Mouse (Mus musculus) large intestine, adult 2 months (tissue): ENCODE data around the gene Man1a. TPM values are rescaled to one million over a fixed set of nuclear protein-coding genes. Genes with fewer than 3 reads are reported as not detected.

Experiments
- DNase-seq: peaks from one replicate; pipeline ENCODE4 v3.0.0-alpha.2; 2012; ENCODE audit warnings: low read depth, low spot score
- WGBS: fragments of 180-500 bp; shearing (Covaris S2); methylation state at CpG from one replicate; pipeline ENCODE4 v1.1.7; 2018; 5-methylcytosine and 5-hydroxymethylcytosine counted together
- polyA plus RNA-seq: library from polyadenylated mRNA; depleted of rRNA; stranded (reverse); fragments of >200 nt; gene quantifications from 2 replicates; pipeline ENCODE4 v1.2.3, GENCODE M21; 2012

Gene Man1a
- polyA plus RNA-seq, 1 experiment: 20.1 TPM

DNA sequence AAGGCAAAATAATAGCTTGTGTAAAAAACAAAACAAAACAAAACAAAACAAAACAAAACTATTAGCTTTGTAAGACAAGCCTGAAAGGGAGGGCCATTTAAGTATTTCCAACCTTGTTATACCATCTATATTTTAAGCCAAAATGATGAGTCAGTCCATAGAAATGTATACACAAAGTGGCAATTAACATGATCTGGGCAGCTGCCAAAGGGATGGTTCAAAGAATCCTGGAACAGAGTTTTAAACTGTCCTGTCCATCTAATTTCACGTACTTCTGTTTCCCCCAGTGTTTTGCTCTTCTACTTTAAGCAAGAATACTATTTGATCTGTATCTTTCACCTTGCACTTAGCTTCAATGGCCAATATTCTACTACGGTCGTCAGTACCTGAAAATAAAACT is 138.2 kb downstream of the Man1a start:
- 63% methylated on average over 3 of the region's 3 CpGs for WGBS
- no peak for DNase-seq

DNA sequence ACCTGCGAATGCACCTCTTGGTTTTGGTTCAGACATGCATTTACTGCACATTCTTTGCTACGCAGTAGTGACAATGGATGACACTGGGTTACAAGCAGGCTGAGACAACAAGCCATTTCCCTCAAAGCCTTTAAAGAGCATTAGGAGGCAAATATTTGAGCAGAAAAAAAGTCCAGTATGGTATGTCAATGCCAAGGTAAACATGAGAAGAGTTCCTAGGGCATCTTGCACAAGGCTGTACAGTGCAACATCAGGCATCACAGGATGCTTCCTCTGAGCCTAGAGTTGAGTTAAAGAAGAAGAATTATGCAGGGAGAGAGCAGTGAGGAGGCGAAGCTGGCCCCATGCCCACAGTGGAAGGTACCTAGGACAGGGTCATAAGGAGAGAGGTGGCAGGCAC is 140.3 kb downstream of the Man1a start:
- 79% methylated on average over 3 of the region's 3 CpGs for WGBS
- no peak for DNase-seq

DNA sequence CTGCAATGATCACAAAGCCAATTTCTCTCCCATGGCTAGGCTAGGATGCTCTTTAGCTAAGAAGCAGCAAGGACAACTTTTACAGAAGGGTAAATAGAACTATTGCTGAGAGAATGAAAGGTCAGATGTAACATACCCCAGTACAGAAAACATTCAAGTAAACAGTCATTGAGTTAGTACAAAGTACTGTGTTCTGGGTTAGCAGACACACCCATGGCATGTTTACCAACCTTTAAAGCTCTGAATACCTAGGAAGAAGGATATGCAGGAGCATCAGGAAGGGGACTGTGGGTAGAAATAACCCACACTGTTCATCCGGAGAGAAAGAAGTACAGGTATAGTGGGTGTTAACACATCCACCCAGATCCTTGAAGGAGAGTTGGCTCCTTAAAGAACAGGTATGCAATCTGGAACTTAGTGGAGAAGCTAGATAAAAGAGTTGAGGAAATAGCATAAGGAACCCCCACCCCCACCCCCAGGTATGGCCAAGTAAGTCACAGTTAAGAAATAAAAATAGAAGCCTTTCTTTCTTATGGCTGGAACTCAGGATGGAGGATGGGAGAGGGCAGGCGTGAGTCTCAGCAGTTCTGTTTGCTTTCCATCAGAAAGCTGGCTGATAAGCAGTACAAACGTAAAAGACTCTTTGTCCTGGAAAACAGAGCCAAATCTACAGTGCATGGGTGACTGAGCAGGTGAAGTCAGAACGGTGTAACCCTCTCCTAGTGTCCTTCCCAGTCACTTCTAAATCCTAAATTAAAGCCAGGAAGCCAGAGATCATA is 146.5 kb downstream of the Man1a start:
- 40% methylated on average over 4 of the region's 4 CpGs for WGBS
- no peak for DNase-seq

DNA sequence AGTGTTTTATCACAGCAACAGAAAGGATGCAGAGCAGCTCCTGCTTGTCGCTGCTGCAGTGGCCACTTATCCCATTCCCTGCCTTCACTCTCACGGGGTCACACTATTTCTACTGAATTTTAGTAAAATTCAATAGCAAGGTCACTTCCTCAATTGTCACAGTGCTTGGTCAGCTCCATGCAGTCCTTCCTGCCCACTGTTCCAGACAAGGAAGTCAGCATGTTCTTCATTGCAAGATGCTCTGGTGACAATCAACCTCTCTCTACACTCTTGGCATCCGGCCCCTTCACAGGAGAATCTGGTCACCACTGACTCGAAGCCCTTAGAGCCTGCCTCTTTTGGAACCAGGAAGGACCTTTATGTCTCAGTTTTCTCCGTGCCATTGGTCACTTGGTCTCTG is 148.5 kb downstream of the Man1a start:
- no peak for DNase-seq

DNA sequence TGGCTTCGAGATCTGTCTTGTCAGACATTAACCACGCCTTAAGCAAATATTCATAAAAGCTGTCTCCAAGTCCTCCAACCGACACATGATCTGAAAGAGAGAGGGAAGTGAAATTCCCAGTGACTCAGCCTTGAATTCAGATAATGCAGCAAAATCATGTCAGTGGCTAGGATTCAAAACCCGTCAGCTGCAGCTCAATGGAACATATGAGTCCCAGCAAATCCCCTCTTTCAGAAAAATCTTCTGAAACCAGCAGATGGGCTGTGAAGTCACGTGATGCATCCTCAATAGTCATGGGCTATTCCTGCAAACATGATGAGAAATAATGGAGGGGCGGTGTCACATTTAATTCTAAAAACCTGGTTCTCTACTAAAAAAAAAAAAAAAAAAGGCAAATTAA is 151.0 kb downstream of the Man1a start:
- no peak for DNase-seq
- WGBS: 47% methylated on average over 6 of the region's 6 CpGs

More for the DNA sequence above, 148.5 kb downstream of the Man1a start:
- WGBS: 66% methylated on average over 5 of the region's 5 CpGs

DNA sequence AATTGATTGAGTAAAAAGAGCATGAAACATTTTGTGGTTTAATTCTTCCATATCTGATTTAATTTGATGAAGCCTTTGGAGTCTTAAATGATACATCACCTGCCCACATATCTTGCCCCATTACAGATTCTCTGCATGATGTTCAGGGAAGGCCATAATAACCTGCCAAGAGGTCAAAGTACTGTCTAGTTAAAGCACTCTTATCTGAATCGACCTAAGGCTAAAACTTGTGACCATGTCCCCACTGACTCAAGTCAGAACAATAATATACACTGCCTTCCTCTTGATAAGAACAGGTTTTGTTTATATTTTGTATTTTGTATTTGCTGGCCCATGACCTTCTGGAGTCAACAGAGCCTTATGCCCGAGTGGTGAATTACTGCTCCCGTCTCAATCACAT is 154.2 kb downstream of the Man1a start:
- 69% methylated on average over 3 of the region's 3 CpGs for WGBS
- DNase-seq: no peak

DNA sequence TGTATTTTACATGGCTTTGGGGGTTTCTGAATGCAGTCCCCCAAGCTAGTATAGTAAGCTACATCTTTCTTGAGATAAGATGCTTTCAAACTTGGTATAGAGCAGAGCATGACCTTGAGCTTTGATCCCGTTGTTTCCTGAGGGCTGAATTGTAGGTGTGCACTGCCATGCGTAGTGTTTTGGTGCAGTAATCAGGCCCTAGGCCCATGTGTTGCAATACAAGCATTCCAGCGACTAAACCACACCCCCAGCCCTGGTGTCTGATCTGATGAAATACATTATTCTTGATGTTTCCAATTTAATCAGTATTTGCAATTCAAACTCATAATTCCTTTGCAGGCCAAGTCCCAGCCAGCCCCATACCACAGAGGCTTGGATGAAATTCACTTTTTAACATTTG is 158.9 kb downstream of the Man1a start:
- no peak for DNase-seq

DNA sequence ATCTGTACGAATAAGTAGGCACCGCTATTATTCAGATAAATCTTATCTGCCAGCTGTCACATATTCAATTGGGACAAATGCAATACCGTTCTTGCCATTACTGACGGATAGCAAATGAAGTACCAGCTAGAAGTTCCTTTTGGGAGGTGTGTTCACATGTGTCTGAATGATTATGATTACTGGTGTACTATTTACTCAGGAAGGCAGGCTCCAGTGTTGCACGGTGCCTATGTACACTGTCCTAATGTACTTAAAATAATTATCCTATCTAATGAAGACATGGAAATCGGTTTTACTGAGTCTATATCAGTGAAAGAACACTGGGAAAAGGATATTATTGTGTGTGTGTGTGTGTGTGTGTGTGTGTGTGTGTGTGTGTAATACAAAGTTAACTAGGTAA is 160.7 kb downstream of the Man1a start:
- WGBS: 85% methylated on average over 6 of the region's 6 CpGs

More for the DNA sequence above, 158.9 kb downstream of the Man1a start:
- WGBS: 78% methylated on average over 3 of the region's 3 CpGs

DNA sequence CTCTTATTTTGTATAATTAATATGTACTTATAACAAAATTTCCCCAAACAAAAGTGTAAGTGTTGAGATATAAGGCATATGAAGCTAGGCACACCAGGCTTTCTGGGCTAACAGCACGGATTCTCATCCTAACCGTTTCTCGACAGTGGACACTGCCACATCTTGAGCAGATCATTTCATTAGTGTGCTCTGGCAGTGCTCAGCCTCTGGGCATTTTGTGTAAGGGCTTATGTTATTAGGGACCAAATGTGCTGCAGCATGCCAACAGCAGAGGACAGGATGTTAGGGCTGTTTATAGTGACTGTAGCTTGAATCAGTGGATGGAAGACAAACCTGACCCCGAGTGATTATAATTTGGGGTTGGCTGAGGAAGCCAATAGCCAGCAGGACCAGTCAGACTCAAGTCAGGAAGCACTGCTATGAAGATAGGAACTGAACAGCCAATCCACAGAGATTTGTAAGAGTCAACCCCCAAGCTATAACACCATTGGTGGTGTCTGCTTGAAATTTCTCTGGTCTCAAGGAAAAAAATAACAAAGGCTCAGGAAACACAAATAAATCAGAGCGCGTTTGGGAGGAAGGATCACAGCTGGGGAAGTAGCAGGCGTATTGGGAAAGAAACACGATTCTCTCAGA is 161.3 kb downstream of the Man1a start:
- 69% methylated on average over 8 of the region's 8 CpGs for WGBS
- DNase-seq: no peak

More for the DNA sequence above, 160.7 kb downstream of the Man1a start:
- DNase-seq: no peak

DNA sequence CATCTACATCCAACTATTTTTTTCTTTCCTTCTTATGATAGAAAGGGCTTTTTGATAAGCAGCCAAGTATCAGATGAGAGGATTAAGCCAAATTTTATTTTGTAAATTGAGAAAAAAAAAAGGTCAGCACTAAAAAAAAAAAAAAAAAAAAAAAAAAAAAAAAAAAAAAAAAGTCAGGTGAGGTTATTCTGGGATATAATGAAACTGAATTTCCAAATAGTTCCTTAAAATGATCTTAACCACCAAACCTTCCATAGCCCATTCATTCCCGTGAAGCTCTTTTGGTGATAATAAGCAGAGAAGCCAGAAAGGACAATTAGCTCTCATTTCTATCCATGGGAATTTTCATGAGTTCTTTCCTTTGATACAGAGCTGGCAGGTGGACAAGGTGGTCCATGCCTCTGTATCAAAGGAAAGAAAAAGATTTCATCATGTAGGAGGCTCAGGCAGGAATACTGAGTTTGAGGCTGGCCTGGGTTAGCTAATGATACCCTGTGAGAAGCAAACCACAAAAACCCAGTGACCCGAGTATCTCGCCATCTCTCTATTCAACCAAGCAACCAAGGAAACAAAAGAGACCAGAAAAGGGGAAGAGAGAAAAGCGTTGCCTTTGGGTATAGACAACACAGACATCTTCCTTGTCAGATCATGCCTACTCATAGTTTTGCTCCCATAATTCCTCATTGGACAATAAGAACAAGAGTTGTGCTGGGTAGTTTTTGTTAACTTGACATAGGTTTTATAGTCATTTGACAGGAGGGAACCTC is 162.7 kb downstream of the Man1a start:
- no peak for DNase-seq
- 88% methylated on average over 4 of the region's 4 CpGs for WGBS

DNA sequence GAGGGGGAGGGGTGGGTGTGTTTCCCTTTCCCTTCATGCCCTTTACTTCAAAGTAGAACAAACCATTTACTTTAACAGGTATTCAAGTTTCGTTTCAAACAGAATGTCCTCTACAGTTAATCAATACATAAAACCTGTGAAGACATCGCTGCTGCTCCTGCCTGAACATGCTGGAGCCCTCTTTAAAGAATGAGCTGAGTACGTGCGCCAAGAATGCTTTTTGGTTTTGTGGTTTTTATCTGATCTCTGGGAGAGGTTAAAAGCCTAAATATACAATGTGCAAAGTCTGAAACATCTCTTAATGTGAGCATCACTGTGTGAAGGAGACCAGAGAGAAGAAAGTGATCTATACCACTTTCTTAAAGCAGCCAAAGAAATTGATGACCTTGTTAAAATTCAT is 186.9 kb downstream of the Man1a start:
- WGBS: 62% methylated on average over 4 of the region's 4 CpGs
- DNase-seq: no peak

DNA sequence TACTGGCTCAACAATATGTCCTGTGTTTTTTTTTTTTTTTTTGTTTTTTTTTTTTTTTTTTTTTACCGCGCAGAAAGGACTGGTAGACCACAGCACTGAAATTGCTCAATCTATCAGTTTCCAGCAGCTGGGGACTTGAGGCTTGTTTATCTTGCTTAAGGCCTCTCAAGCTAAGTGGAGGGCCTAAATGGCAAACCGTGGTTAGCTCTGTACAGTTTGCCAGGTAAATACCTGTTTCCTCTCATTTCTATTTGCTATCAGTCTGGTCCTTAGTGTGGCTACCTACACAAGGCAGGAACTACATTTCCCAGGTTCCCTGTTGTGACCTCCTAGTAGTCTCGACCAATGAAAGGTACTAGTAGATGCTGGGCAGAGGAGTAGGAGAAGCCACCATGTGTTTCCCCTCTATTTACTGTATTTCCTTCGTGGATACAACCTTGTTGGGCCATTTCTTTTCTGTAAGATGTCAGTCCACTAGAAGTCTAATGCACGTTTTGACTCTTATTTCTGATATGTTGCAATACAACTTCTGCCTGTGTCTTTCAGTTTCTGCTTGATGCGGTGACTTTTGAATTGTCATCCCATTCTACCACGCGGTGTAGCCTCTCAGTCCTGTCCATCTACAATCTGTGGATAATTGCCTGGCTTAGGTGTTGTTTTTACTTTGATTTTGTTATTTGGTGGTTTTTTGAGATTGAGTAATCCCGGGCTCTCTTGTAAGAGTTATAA is 187.9 kb downstream of the Man1a start:
- 60% methylated on average over 10 of the region's 10 CpGs for WGBS
- no peak for DNase-seq

DNA sequence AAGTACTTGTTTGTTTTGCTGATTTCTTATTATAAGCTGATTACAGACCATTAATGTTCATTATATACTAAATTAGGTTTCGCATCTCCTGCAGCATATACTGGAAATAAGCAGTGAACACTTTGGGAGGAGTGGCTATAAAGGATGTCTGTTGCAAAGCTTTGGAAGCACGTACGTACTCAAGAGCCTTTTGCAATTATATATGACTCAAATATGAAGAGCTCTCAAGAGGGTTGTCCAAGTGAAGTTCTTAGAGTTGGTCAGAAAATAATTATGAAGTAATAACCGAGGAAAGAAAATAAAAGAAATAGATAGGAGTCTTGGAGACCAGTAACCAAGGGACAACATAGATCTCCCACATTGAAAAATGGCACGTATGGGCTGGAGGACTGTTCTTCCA is 189.9 kb downstream of the Man1a start:
- DNase-seq: no peak
- 89% methylated on average over 5 of the region's 5 CpGs for WGBS

DNA sequence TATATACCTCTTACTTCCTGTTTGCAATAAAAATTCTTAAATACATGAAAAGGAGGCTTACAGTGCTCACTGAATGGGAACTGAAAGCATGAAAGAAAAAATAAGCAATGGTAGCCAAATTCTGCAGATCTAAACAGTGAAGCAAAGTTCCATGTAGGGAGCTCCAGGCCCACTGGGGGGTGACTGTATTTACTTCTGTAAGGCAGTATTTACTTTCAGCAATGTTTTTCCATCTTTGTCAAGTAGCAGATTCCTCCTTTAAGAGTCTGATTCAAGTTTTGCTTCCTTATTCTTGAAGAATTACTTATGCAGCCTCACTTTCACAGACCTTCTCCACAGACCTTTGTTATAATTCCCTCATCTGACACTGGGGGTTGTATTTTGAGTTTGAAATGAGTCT is 195.1 kb downstream of the Man1a start:
- no peak for DNase-seq

DNA sequence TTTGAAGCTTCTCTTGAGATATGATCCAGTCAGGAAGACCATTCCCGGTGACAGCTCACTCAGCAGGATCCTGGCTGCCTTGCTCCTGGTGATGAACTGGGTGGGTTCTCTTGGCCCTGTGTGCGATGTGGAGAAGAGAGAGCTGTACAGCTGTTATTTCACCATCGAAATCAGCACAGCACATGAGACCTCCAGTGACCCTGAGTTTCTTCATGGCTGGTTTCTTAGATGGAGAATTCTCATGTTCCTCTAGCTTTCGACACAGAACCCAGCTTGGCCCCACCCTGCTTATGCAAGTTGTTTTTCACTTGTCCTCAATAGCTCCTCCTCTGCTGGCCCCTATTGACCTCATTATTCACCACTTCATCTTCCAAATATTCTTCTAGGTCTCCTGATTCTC is 200.5 kb downstream of the Man1a start:
- 76% methylated on average over 4 of the region's 4 CpGs for WGBS

DNA sequence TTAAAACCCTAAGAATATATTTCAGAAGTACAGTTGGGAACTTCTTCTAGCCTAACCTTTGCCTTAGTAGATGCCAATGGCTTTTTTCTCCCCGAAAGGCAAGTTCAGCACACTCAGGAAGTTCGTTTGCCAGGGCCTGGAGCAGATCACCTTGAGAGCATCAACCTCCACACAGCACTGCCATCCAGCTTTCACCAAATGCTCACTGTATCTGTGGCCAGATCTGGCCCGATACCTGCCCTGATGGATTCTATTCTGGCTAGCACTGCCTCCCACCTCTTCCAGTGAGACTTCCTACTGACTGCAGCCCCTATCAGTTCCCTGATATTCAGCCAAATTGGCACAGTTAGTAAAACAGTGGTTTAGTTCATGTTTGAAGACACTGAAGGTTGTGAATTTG is 202.2 kb downstream of the Man1a start:
- no peak for DNase-seq
- 73% methylated on average over 3 of the region's 3 CpGs for WGBS

More for the DNA sequence above, 200.5 kb downstream of the Man1a start:
- DNase-seq: no peak

DNA sequence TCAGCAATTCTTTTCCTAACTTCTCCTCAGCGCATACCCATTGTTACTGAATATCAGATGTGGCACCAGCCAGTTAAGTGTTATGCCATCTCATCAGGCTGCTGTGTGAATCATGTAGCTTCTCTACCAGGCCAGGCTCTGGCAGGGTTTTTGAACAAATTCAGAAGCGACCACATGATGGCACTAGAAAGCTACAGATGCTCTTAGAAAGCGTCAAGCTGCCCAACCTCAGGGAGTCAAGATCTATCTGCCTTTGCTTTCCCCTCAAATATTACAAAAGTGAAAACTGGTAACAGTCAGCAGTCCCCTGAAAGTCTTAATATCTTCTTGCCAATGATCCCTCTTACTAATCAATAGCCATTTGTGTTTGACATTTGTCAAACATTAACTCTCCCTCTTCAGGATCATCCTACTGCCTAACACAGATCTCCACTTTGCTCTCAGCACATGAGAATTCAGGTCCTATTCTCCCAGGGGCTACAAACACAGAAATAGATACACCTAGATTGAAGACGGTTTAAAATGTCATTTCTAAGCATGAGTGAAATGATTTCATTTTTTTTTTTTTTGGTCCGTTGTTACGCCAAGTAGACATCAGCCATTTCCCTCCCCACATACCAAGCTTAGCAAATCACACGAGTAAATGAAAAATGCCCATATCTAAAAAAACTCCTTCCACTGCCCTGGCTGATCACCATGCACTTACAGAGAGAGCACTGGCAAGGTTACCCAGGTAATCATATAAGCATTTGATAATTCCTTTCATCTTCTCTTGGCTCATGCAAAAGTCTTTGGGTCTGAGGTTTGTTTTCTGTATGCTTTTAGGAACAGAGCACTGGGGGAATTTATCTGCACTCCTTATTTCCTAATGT is 212.7 kb downstream of the Man1a start:
- WGBS: 44% methylated on average over 7 of the region's 7 CpGs
- DNase-seq: peak; percentile 11

DNA sequence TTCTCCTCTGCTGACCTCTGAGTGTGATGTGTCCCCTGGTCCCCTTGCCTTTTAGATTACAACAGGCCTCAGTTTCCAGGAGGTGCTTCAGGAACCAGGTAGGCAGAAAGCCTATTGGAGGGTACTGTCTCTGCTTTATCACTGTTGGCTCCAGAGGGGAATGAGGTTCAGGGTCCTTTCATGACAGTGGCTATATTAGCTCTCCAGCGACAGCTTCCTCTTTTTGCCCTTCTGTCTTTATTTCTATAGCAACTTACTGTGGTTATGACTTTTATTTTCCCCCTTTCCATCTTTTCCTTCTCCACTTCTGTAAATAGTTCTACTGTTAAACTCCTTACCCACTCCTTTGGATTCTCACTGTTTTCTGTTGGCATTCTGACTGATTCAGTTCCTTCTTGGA is 216.5 kb downstream of the Man1a start:
- no peak for DNase-seq
- WGBS: 26% methylated on average over 1 of the region's 1 CpGs

DNA sequence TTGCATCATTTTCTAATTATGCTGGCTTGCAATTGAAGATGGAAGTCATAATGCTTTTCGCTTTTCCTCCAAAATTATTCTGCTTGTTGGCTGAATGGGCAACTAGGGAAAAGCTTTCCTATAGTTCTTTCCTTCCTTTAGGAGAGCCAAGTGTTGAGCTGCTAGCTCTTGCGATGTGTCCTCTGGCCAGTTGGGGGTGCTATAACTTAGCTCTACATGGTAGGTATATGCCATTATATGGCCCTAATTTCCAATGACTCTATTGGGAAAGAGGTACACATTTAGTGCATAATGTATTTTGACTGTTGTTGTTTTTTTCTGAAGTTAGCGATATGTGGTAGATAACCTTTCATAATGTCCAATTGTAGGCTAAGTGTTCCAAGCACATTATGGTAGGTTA is 217.2 kb downstream of the Man1a start:
- DNase-seq: no peak
- 59% methylated on average over 3 of the region's 3 CpGs for WGBS
